Mouse (Mus musculus) heart, embryonic 16.5 days (tissue): Measurements from ENCODE around the gene Slc25a12. TPM values are rescaled to one million over a fixed set of nuclear protein-coding genes. Genes with fewer than 3 reads are reported as not detected.

ENCODE experiments used
- ATAC-seq: fragments of 200-750 bp; cut with Nextera tagmentation; replicated peaks from 2 replicates; pipeline ENCODE4 v1.8.0; 2017; ENCODE audit warnings: moderate number of reproducible peaks; ENCODE audit not compliant: insufficient read depth, low FRiP score; ENCODE audit errors: extremely low read depth
- H3K27ac ChIP-seq: fragments of 300-500 bp; sonication (generic); 2 replicates; pipeline ENCODE4 v1.5.1; 2014; ENCODE audit warnings: mild to moderate bottlenecking, low read length, control low read depth, moderate library complexity
- H3K27me3 ChIP-seq: fragments of 300-500 bp; sonication (generic); 2 replicates; pipeline ENCODE4 v1.6.1; 2014; ENCODE audit warnings: low read length, mixed read lengths; ENCODE audit not compliant: control insufficient read depth, insufficient read depth
- H3K36me3 ChIP-seq: fragments of 300-500 bp; sonication (generic); 2 replicates; pipeline ENCODE4 v1.6.1; 2014; ENCODE audit not compliant: control insufficient read depth, insufficient read depth
- H3K4me1 ChIP-seq: fragments of 300-500 bp; sonication (generic); 2 replicates; pipeline ENCODE4 v1.6.1; 2014; ENCODE audit warnings: low read length, mixed read lengths; ENCODE audit not compliant: control insufficient read depth, insufficient read depth
- H3K4me2 ChIP-seq: fragments of 300-500 bp; sonication (generic); 2 replicates; pipeline ENCODE4 v1.6.1; 2014; ENCODE audit warnings: low read depth, mild to moderate bottlenecking, control low read depth, low read length
- H3K4me3 ChIP-seq: fragments of 300-500 bp; sonication (generic); 2 replicates; pipeline ENCODE4 v1.5.1; 2014; ENCODE audit warnings: mild to moderate bottlenecking, control low read depth, low read length
- H3K9ac ChIP-seq: fragments of 300-500 bp; sonication (generic); 2 replicates; pipeline ENCODE4 v1.6.1; 2014; ENCODE audit warnings: low read length, control low read depth
- H3K9me3 ChIP-seq: fragments of 300-500 bp; sonication (generic); replicated peaks from 2 replicates; pipeline ENCODE4 v1.6.1; 2016; ENCODE audit warnings: low read length; ENCODE audit not compliant: control insufficient read depth
- WGBS: fragments of 180-500 bp; shearing (Covaris S2); extraction: QIAGEN DNeasy Blood & Tissue Kit; methylation state at CpG from one replicate; pipeline ENCODE4 v1.1.7; 2014; 5-methylcytosine and 5-hydroxymethylcytosine counted together
- polyA plus RNA-seq: library from polyadenylated mRNA; unstranded; fragments of >200 nt; fragmentation: Nextera tagmentation; extraction: Ambion mirVana; gene quantifications from 2 replicates; pipeline ENCODE4 v1.2.1, GENCODE M21; 2015

Gene Slc25a12
- polyA plus RNA-seq, 1 experiment from 2014 or later: 126 TPM

- ATAC-seq: no peak; the same call in 1 of the 2 replicates
- Histone ChIP-seq H3K4me2 (no peak overlapping the region), H3K4me3 (no peak overlapping the region), H3K36me3 (peaks cover 33% of the 10 kb centered on the region), H3K4me1 (no peaks in the 10 kb centered on the region), H3K27ac (no peak overlapping the region; the same call in 1 of the 2 replicates), H3K9ac (no peak overlapping the region), H3K27me3 (no peaks in the 10 kb centered on the region), H3K9me3 (no peaks in the 10 kb centered on the region)
- 83% methylated on average over 20 of the region's 20 CpGs for WGBS
Observed at GRCm38 (mm10) chr2:71264585-71264984, 103.0 kb downstream of the Slc25a12 start.

- no peaks in the 10 kb centered on the region for H3K9me3 ChIP-seq
- H3K9ac ChIP-seq: no peak overlapping the region
- ATAC-seq: no peak
- H3K36me3 ChIP-seq: peaks cover 49% of the 10 kb centered on the region
- no peak overlapping the region for H3K27ac ChIP-seq
- no peak overlapping the region for H3K4me2 ChIP-seq
- no peak overlapping the region for H3K4me3 ChIP-seq
- 88% methylated on average over 7 of the region's 7 CpGs for WGBS
- H3K27me3 ChIP-seq: no peaks in the 10 kb centered on the region
- no peaks in the 10 kb centered on the region for H3K4me1 ChIP-seq
Observed at GRCm38 (mm10) chr2:71256581-71256980, 111.0 kb downstream of the Slc25a12 start.

- H3K36me3 ChIP-seq: peaks cover 48% of the 10 kb centered on the region
- no peak for ATAC-seq
Observed at GRCm38 (mm10) chr2:71254836-71255235, 112.7 kb downstream of the Slc25a12 start.

GRCm38 (mm10) chr2:71250841-71251240 is 116.7 kb downstream of the Slc25a12 start:
- Histone ChIP-seq H3K9me3 (no peaks in the 10 kb centered on the region), H3K4me1 (no peaks in the 10 kb centered on the region), H3K27me3 (no peaks in the 10 kb centered on the region), H3K36me3 (peaks cover 33% of the 10 kb centered on the region), H3K9ac (no peak overlapping the region), H3K4me2 (no peak overlapping the region), H3K27ac (no peak overlapping the region), H3K4me3 (no peak overlapping the region)
- WGBS: 80% methylated on average over 5 of the region's 5 CpGs
- no peak for ATAC-seq

More at GRCm38 (mm10) chr2:71254836-71255235, 112.7 kb downstream of the Slc25a12 start:
- H3K4me2 ChIP-seq: no peak overlapping the region
- no peak overlapping the region for H3K4me3 ChIP-seq
- H3K27me3 ChIP-seq: no peaks in the 10 kb centered on the region
- WGBS: 55% methylated on average over 4 of the region's 4 CpGs
- H3K9ac ChIP-seq: no peak overlapping the region
- no peaks in the 10 kb centered on the region for H3K9me3 ChIP-seq
- H3K4me1 ChIP-seq: no peaks in the 10 kb centered on the region
- no peak overlapping the region for H3K27ac ChIP-seq

GRCm38 (mm10) chr2:71248071-71248470 is 119.5 kb downstream of the Slc25a12 start:
- no peak for ATAC-seq
- Histone ChIP-seq H3K9ac (no peak overlapping the region), H3K36me3 (peaks cover 31% of the 10 kb centered on the region), H3K4me1 (no peaks in the 10 kb centered on the region), H3K4me2 (no peak overlapping the region), H3K9me3 (no peaks in the 10 kb centered on the region), H3K27ac (no peak overlapping the region), H3K4me3 (no peak overlapping the region), H3K27me3 (no peaks in the 10 kb centered on the region)
- 57% methylated on average over 3 of the region's 3 CpGs for WGBS

GRCm38 (mm10) chr2:71246096-71246495 is 121.5 kb downstream of the Slc25a12 start:
- Histone ChIP-seq H3K4me2 (no peak overlapping the region), H3K36me3 (peaks cover 20% of the 10 kb centered on the region), H3K9me3 (no peaks in the 10 kb centered on the region), H3K4me1 (no peaks in the 10 kb centered on the region), H3K27ac (no peak overlapping the region), H3K9ac (no peak overlapping the region), H3K4me3 (no peak overlapping the region), H3K27me3 (no peaks in the 10 kb centered on the region)
- 83% methylated on average over 5 of the region's 5 CpGs for WGBS
- no peak for ATAC-seq

GRCm38 (mm10) chr2:71245416-71245815 is 122.1 kb downstream of the Slc25a12 start:
- Histone ChIP-seq H3K4me2 (no peak overlapping the region), H3K4me3 (no peak overlapping the region), H3K9me3 (no peaks in the 10 kb centered on the region), H3K27me3 (no peaks in the 10 kb centered on the region), H3K36me3 (peaks cover 13% of the 10 kb centered on the region; the same call in 1 of the 2 replicates), H3K9ac (no peak overlapping the region), H3K4me1 (no peaks in the 10 kb centered on the region), H3K27ac (no peak overlapping the region)
- WGBS: 86% methylated on average over 3 of the region's 3 CpGs
- no peak; the same call in 1 of the 2 replicates for ATAC-seq

GRCm38 (mm10) chr2:71244807-71245206 is 122.7 kb downstream of the Slc25a12 start:
- Histone ChIP-seq H3K4me1 (no peaks in the 10 kb centered on the region), H3K4me2 (no peak overlapping the region), H3K36me3 (peaks cover 15% of the 10 kb centered on the region; the same call in 1 of the 2 replicates), H3K27me3 (no peaks in the 10 kb centered on the region), H3K4me3 (no peak overlapping the region), H3K9me3 (no peaks in the 10 kb centered on the region), H3K9ac (no peak overlapping the region), H3K27ac (no peak overlapping the region)
- ATAC-seq: no peak
- 89% methylated on average over 7 of the region's 7 CpGs for WGBS

- no peaks in the 10 kb centered on the region for H3K27me3 ChIP-seq
- no peaks in the 10 kb centered on the region for H3K4me1 ChIP-seq
- peaks cover 9% of the 10 kb centered on the region; the same call in 1 of the 2 replicates for H3K36me3 ChIP-seq
- no peak for ATAC-seq
- WGBS: 87% methylated on average over 9 of the region's 9 CpGs
- no peak overlapping the region for H3K4me3 ChIP-seq
- no peak overlapping the region for H3K9ac ChIP-seq
- no peak overlapping the region for H3K27ac ChIP-seq
- no peak overlapping the region for H3K4me2 ChIP-seq
- no peaks in the 10 kb centered on the region for H3K9me3 ChIP-seq
Observed at GRCm38 (mm10) chr2:71243058-71243672, 124.4 kb downstream of the Slc25a12 start.
